Mouse (Mus musculus) midbrain, embryonic 12.5 days (tissue): ENCODE measurements around the gene Rpl36al. TPM values are rescaled to one million over a fixed set of nuclear protein-coding genes. Genes with fewer than 3 reads are reported as not detected.
A peak's percentile ranks its signal among the peaks of the same experiment; 100 is the strongest.

Experiments used
- ATAC-seq: fragments of 200-750 bp; cut with Nextera tagmentation; 2 replicates; pipeline ENCODE4 v1.8.0; 2017; ENCODE audit warnings: low read depth, moderate TSS enrichment, moderate library complexity; ENCODE audit not compliant: low FRiP score
- H3K27ac ChIP-seq: fragments of 300-500 bp; sonication (generic); replicated peaks from 2 replicates; pipeline ENCODE4 v1.5.1; 2016; ENCODE audit warnings: mild to moderate bottlenecking
- H3K27me3 ChIP-seq: fragments of 300-500 bp; sonication (generic); 2 replicates; pipeline ENCODE4 v1.6.1; 2016; ENCODE audit warnings: mild to moderate bottlenecking
- H3K36me3 ChIP-seq: fragments of 300-500 bp; sonication (generic); 2 replicates; pipeline ENCODE4 v1.6.1; 2016
- H3K4me1 ChIP-seq: fragments of 300-500 bp; sonication (generic); 2 replicates; pipeline ENCODE4 v1.6.1; 2016
- H3K4me2 ChIP-seq: fragments of 300-500 bp; sonication (generic); replicated peaks from 2 replicates; pipeline ENCODE4 v1.6.1; 2016; ENCODE audit warnings: mild to moderate bottlenecking, moderate library complexity
- H3K4me3 ChIP-seq: fragments of 300-500 bp; sonication (generic); 2 replicates; pipeline ENCODE4 v1.5.1; 2016; ENCODE audit warnings: mild to moderate bottlenecking
- H3K9ac ChIP-seq: fragments of 300-500 bp; sonication (generic); replicated peaks from 2 replicates; pipeline ENCODE4 v1.6.1; 2016; ENCODE audit warnings: mild to moderate bottlenecking, moderate library complexity
- H3K9me3 ChIP-seq: fragments of 300-500 bp; sonication (generic); 2 replicates; pipeline ENCODE4 v1.6.1; 2016; ENCODE audit warnings: mild to moderate bottlenecking
- WGBS: fragments of 180-500 bp; shearing (Covaris S2); methylation state at CpG from one replicate; pipeline ENCODE4 v1.1.7; 2016; 5-methylcytosine and 5-hydroxymethylcytosine counted together
- polyA plus RNA-seq: library from polyadenylated mRNA; unstranded; fragments of >200 nt; fragmentation: Nextera tagmentation; extraction: Ambion mirVana; gene quantifications from 2 replicates; pipeline ENCODE4 v1.2.1, GENCODE M21; 2016

The Rpl36al gene
- polyA plus RNA-seq, 1 experiment from 2014 or later: 406 TPM

- no peak overlapping the region for H3K4me3 ChIP-seq
- H3K4me1 ChIP-seq: no peaks in the 10 kb centered on the region
- H3K9me3 ChIP-seq: no peaks in the 10 kb centered on the region
- no peak overlapping the region for H3K27ac ChIP-seq
- peaks cover 25% of the 10 kb centered on the region for H3K36me3 ChIP-seq
- 88% methylated on average over 2 of the region's 2 CpGs for WGBS
- no peak overlapping the region for H3K4me2 ChIP-seq
- H3K9ac ChIP-seq: no peak overlapping the region
- no peak for ATAC-seq
- no peaks in the 10 kb centered on the region for H3K27me3 ChIP-seq
Observed at GRCm38 (mm10) chr12:69208520-69208919, 24.6 kb upstream of the Rpl36al start.

DNA sequence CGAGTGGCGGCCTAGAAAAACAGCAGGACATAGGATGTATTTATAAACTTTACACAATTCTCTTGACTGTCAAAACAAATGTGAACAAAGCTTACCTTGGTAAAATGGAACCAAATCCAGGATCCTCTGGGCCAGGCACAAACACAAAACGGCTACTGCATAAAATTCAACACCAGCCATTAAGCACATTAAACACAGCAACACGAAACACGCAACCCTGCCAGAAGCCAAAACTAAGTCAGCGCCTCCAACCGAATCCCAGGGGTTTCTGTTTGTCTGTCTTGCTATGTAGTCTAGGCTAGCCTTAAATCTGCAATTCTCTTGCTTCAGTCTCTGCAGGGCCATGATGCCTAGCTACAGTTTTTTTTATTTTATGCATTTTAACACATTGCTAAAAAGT is 24.0 kb upstream of the Rpl36al start:
- Histone ChIP-seq H3K36me3 (peaks cover 25% of the 10 kb centered on the region), H3K9ac (no peak overlapping the region), H3K4me3 (no peak overlapping the region), H3K4me2 (no peak overlapping the region), H3K9me3 (no peaks in the 10 kb centered on the region), H3K4me1 (no peaks in the 10 kb centered on the region), H3K27ac (no peak overlapping the region), H3K27me3 (no peaks in the 10 kb centered on the region)
- ATAC-seq: no peak
- 94% methylated on average over 7 of the region's 7 CpGs for WGBS

- no peak overlapping the region for H3K4me2 ChIP-seq
- no peaks in the 10 kb centered on the region for H3K9me3 ChIP-seq
- WGBS: 92% methylated on average over 8 of the region's 8 CpGs
- no peak overlapping the region for H3K4me3 ChIP-seq
- H3K27me3 ChIP-seq: no peaks in the 10 kb centered on the region
- peaks cover 24% of the 10 kb centered on the region for H3K36me3 ChIP-seq
- H3K9ac ChIP-seq: no peak overlapping the region
- no peaks in the 10 kb centered on the region for H3K4me1 ChIP-seq
- no peak for ATAC-seq
- H3K27ac ChIP-seq: no peak overlapping the region
Observed at GRCm38 (mm10) chr12:69207396-69207795, 23.5 kb upstream of the Rpl36al start.

- H3K4me3 ChIP-seq: no peak within 1 kb of the TSS
- WGBS: 71% methylated on average over 16 of the region's 16 CpGs
- peaks cover under 1% of the 10 kb centered on the region for H3K4me1 ChIP-seq
- no peak within 1 kb of the TSS for H3K4me2 ChIP-seq
- peaks cover 29% of the 10 kb centered on the region for H3K36me3 ChIP-seq
- H3K9me3 ChIP-seq: no peaks in the 10 kb centered on the region
- H3K9ac ChIP-seq: no peak within 1 kb of the TSS
- H3K27me3 ChIP-seq: no peaks in the 10 kb centered on the region
- no peak within 1 kb of the TSS for H3K27ac ChIP-seq
- 0 out of 2 replicates have a peak, but pooled peaks have one; percentile 27 for ATAC-seq
Observed at GRCm38 (mm10) chr12:69204052-69204833, 20.4 kb upstream of the Rpl36al start, which contains the start of gene Gm49384. Gene Gm49384 (minus strand): TSS chr12:69204267.

GRCm38 (mm10) chr12:69198985-69199384 is 15.1 kb upstream of the Rpl36al start:
- Histone ChIP-seq H3K4me2 (peak overlapping the region; percentile 97; the same call in 1 of the 2 replicates), H3K9ac (no peak overlapping the region), H3K27ac (no peak overlapping the region), H3K4me3 (no peak overlapping the region), H3K36me3 (peaks cover 22% of the 10 kb centered on the region), H3K27me3 (no peaks in the 10 kb centered on the region), H3K9me3 (no peaks in the 10 kb centered on the region), H3K4me1 (peaks cover 26% of the 10 kb centered on the region)
- no peak for ATAC-seq

DNA sequence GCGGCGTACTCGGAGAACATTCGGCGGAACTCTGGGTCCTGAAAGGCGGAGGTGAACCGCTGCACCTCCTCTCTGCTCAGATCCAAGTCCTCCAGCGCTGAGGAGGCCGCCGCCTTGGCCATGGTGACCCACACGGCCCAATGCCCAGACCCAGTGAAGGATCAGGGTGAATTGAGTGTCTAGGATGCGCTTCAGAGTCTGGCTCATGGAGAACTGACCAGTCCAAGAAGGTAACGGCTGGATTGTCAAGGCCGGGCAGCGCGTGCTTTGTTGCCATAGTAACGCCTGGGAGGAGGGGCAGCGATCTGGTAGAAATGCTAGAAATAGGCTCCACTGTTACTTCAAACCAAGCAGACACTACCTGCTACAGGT is 14.3 kb upstream of the Rpl36al start, which contains the start of gene Dnaaf2:
Gene Dnaaf2, minus strand, starts transcription at position 266 of the 372 bp plus-strand sequence.
- ATAC-seq: peak; percentile 38
- Histone ChIP-seq H3K4me1 (peaks cover 26% of the 10 kb centered on the region), H3K4me3 (peak within 1 kb of the TSS; percentile 95), H3K27me3 (no peaks in the 10 kb centered on the region), H3K9ac (peak within 1 kb of the TSS; percentile 84), H3K36me3 (peaks cover 18% of the 10 kb centered on the region), H3K27ac (peak within 1 kb of the TSS; percentile 93), H3K4me2 (peak within 1 kb of the TSS; percentile 97), H3K9me3 (no peaks in the 10 kb centered on the region)
- under 1% methylated on average over 18 of the region's 18 CpGs for whole genome bisulfite sequencing

DNA sequence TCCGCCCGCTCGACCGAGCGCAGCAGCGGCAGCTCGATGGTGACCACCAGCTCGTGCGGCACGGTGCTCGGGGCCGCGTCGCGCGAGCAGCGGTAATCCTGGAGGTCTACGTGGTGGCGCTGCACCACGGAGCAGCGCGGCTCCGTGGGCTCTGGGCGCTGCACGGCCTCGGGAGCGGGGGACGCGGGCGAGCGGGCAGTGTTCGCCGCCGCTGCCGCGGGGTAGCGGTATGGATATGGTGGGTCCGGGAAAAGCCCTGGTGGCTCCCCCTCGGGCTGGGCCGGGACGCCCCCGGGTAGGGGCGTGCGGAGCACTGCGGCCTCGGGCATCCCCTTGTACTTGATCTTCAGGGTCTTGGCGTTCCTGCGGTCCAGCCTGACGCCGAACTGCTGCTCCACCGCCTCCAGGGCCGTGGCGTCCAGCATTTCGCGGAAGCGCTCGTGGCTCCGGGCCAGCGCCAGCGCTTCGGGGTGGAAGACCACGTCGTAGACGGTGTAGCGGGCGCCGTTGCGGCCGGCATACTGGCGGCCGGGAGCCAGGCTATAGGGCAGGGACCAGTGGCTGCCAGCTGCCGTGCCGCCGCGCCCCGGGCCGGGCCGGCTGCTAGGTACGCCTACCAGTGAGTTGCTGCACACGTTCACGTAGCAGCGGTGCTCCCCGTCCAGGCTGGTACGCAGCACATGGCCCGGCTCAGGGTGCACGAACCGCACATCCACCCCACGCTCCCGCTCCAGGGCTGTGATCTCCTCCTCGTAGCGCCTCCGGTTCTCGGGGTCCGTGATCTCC is 13.7 kb upstream of the Rpl36al start:
- Histone ChIP-seq H3K4me2 (peak overlapping the region; percentile 97), H3K27me3 (no peaks in the 10 kb centered on the region), H3K36me3 (peaks cover 14% of the 10 kb centered on the region), H3K9me3 (no peaks in the 10 kb centered on the region), H3K4me3 (peak overlapping the region; percentile 95), H3K27ac (peak overlapping the region; percentile 93), H3K9ac (peak overlapping the region; percentile 84), H3K4me1 (peaks cover 26% of the 10 kb centered on the region)
- under 1% methylated on average over 81 of the region's 94 CpGs for WGBS
- peak; percentile 79 for ATAC-seq

DNA sequence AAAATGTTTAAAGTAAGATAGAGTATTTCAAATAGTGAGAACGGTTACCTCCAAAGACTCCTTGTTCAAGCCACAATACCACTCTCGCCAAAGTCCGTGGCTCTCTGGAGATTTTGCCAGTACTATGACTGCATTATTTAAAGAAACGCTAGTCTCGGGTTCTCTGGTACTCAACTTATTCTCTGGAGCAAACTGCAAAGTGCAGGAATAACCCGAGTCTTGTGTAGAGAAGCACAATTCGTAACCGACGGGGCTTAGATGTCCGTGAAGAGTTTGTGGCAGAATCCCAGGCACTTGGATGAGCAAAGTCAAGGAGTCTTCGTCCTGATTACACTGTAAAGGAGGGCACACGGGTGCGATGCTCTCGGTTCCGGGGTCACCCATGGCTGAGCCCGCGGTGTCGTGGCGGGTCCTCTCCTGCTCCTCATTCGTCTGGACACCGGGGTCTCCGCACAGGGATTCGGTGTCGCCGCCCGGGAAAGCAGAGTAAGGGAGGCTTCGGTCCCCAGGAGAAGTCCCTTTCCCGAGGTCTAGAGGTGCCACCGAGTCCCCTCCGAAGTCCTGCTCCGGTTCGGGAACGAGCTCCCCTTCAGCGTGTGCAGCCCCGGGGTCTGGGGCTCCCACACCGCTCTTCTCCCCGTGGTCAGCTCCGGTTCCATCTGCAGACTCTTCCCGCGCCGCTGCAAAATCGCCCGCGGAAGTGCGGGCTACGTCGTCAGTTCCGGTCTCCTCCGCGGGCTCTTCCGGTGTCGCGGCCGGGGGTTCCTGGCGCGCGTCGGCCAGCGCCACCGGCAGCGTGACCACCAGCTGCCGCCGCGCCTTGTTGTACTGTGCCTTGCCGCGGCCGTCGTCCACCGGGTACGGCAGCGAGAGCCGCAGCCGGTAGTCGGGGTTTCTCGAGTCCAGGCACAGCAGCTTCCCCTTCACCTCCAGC is 12.8 kb upstream of the Rpl36al start, which contains the start of gene Gm49383:
Gene Gm49383, minus strand, starts transcription at position 661 of the 934 bp plus-strand sequence.
- Histone ChIP-seq H3K9me3 (no peaks in the 10 kb centered on the region), H3K4me3 (peak within 1 kb of the TSS; percentile 95), H3K27me3 (no peaks in the 10 kb centered on the region), H3K4me2 (peak within 1 kb of the TSS; percentile 97), H3K36me3 (peaks cover 19% of the 10 kb centered on the region), H3K9ac (peak within 1 kb of the TSS; percentile 84), H3K4me1 (peaks cover 26% of the 10 kb centered on the region), H3K27ac (peak within 1 kb of the TSS; percentile 93)
- WGBS: under 1% methylated on average over 72 of the region's 75 CpGs
- peak; percentile 86 for ATAC-seq

DNA sequence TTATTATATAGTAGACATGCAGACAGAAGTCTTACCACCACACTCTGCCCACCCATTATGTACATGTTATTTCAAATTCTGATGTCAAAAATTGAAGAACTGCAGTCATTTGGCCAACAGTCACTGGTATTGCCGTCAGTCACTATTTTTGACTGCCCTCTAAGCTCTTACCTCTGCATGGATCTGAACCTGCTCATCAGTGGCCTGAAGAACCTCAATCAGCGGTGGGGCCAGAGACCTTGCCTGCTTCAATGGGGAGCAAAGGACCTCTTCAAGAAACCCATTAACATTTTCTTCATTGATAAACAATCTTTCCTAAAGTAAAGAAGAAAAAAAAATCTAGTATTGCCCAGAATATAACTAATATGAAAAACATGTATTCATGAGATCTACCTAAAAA is 8.8 kb upstream of the Rpl36al start:
- Histone ChIP-seq H3K36me3 (peaks cover 35% of the 10 kb centered on the region), H3K9ac (no peak overlapping the region), H3K4me3 (no peak overlapping the region), H3K27me3 (no peaks in the 10 kb centered on the region), H3K4me2 (no peak overlapping the region), H3K27ac (no peak overlapping the region), H3K4me1 (peaks cover 12% of the 10 kb centered on the region), H3K9me3 (no peaks in the 10 kb centered on the region)
- no peak for ATAC-seq
- WGBS: 95% methylated on average over 2 of the region's 2 CpGs

- no peak overlapping the region for H3K4me2 ChIP-seq
- no peak for ATAC-seq
- H3K4me3 ChIP-seq: no peak overlapping the region
- H3K36me3 ChIP-seq: peaks cover 35% of the 10 kb centered on the region
- H3K9me3 ChIP-seq: no peaks in the 10 kb centered on the region
- H3K9ac ChIP-seq: no peak overlapping the region
- H3K27ac ChIP-seq: no peak overlapping the region
- 95% methylated on average over 5 of the region's 5 CpGs for WGBS
- peaks cover 20% of the 10 kb centered on the region for H3K4me1 ChIP-seq
- no peaks in the 10 kb centered on the region for H3K27me3 ChIP-seq
Observed at GRCm38 (mm10) chr12:69191396-69191795, 7.5 kb upstream of the Rpl36al start.

DNA sequence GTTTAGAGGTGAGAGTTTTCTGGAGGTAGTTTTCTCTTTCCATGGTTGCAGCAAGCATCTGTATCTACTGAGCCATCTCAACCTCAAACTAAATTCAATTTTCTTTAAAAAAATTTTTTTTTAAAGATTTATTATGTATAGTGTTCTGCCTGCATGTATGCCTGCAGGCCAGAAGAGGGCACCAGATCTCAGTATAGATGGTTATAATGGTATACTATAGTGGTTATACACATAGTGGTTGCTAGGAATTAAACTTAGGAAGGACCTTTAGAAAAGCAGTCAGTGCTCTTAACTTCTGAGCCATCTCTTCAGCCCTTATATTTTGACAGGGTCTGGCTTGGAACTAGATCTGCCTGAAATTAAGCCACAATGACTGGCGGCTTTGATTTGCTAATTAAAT is 6.6 kb upstream of the Rpl36al start:
- no peak for ATAC-seq
- Histone ChIP-seq H3K9me3 (no peaks in the 10 kb centered on the region), H3K9ac (no peak overlapping the region), H3K27ac (no peak overlapping the region), H3K27me3 (no peaks in the 10 kb centered on the region), H3K36me3 (peaks cover 35% of the 10 kb centered on the region), H3K4me1 (peaks cover 14% of the 10 kb centered on the region), H3K4me3 (no peak overlapping the region), H3K4me2 (no peak overlapping the region)
- WGBS: 91% methylated on average over 1 of the region's 1 CpGs
